Mouse (Mus musculus) spleen, embryonic (tissue): ENCODE results near the gene Tbkbp1.
"Not testable (repeated sequence)": the region's sequence is repeated elsewhere in the genome, so short reads cannot be mapped to it uniquely, and the experiment has no call there.

ENCODE experiments used
- CTCF ChIA-PET: fragments of 350-600 bp; sonication (Branson Sonifier 250); formaldehyde crosslinking; loops from one replicate; lab custom pipeline; 2022; lab: Charles Lee

The Tbkbp1 gene

GRCm38 (mm10) chr11:97151343-97151801 is at the start of gene Tbkbp1:
TSS of gene Tbkbp1 (minus strand) at chr11:97151495.
- CTCF ChIA-PET, result interaction anchor here (0.7 to 1.1 kb wide), 2 partner anchors 9 to 79 kb away, joined by 3 read pairs; no protein-coding TSS in a partner anchor

GRCm38 (mm10) chr11:97199519-97199918 is 48.2 kb upstream of the Tbkbp1 start:
- CTCF ChIA-PET, result interaction anchor here (0.6 to 0.8 kb wide), 2 partner anchors 460 to 788 kb away, joined by 3 read pairs; no protein-coding TSS in a partner anchor

- CTCF ChIA-PET, result interaction anchor here (0.8 kb wide), 1 partner anchor 459 kb away, joined by 3 read pairs; no protein-coding TSS in a partner anchor
Observed at GRCm38 (mm10) chr11:97198601-97199000, 47.3 kb upstream of the Tbkbp1 start.

GRCm38 (mm10) chr11:97197021-97197420 is 45.7 kb upstream of the Tbkbp1 start:
- CTCF ChIA-PET, result interaction anchor here (0.6 kb wide), 1 partner anchor 126 kb away, joined by 5 read pairs; no protein-coding TSS in a partner anchor

GRCm38 (mm10) chr11:97196541-97196940 is 45.2 kb upstream of the Tbkbp1 start:
- CTCF ChIA-PET, result interaction anchor here (0.6 kb wide), 1 partner anchor 126 kb away, joined by 5 read pairs; no protein-coding TSS in a partner anchor

GRCm38 (mm10) chr11:97192621-97192951 is 41.3 kb upstream of the Tbkbp1 start:
- CTCF ChIA-PET, result no interaction called here

- CTCF ChIA-PET, result no interaction called here
Observed at GRCm38 (mm10) chr11:97191915-97192620, 40.8 kb upstream of the Tbkbp1 start.

- CTCF ChIA-PET, result no interaction called here
Observed at GRCm38 (mm10) chr11:97190992-97191391, 39.7 kb upstream of the Tbkbp1 start.

GRCm38 (mm10) chr11:97189645-97190044 is 38.4 kb upstream of the Tbkbp1 start:
- CTCF ChIA-PET, result not testable (repeated sequence)

GRCm38 (mm10) chr11:97189231-97189630 is 37.9 kb upstream of the Tbkbp1 start:
- CTCF ChIA-PET, result no interaction called here

- CTCF ChIA-PET, result no interaction called here
Observed at GRCm38 (mm10) chr11:97188643-97188955, 37.3 kb upstream of the Tbkbp1 start.

GRCm38 (mm10) chr11:97187764-97188642 is 36.7 kb upstream of the Tbkbp1 start, which contains the start of gene Kpnb1:
TSS of gene Kpnb1 (minus strand) at chr11:97187881.
- CTCF ChIA-PET, result interaction anchor here (0.6 kb wide), 1 partner anchor 91 kb away, joined by 10 read pairs; no protein-coding TSS in a partner anchor

- CTCF ChIA-PET, result interaction anchor here (0.6 kb wide), 2 partner anchors 91 to 190 kb away, joined by 3 to 10 read pairs; no protein-coding TSS in a partner anchor
Observed at GRCm38 (mm10) chr11:97186947-97187763, 35.9 kb upstream of the Tbkbp1 start.

- CTCF ChIA-PET, result no interaction called here
Observed at GRCm38 (mm10) chr11:97185704-97186614, 34.7 kb upstream of the Tbkbp1 start.

- CTCF ChIA-PET, result interaction anchor here (0.5 kb wide), 1 partner anchor 40 kb away, joined by 5 read pairs; no protein-coding TSS in a partner anchor
Observed at GRCm38 (mm10) chr11:97184875-97185274, 33.6 kb upstream of the Tbkbp1 start.

GRCm38 (mm10) chr11:97182446-97182845 is 31.2 kb upstream of the Tbkbp1 start:
- CTCF ChIA-PET, result interaction anchor here (0.5 kb wide), 1 partner anchor 837 kb away, joined by 4 read pairs; no protein-coding TSS in a partner anchor

- CTCF ChIA-PET, result no interaction called here
Observed at GRCm38 (mm10) chr11:97181061-97181460, 29.8 kb upstream of the Tbkbp1 start.

GRCm38 (mm10) chr11:97178198-97178597 is 26.9 kb upstream of the Tbkbp1 start:
- CTCF ChIA-PET, result no interaction called here

- CTCF ChIA-PET, result interaction anchor here (0.6 kb wide), 1 partner anchor 63 kb away, joined by 12 read pairs; no protein-coding TSS in a partner anchor
Observed at GRCm38 (mm10) chr11:97176851-97177250, 25.6 kb upstream of the Tbkbp1 start.

GRCm38 (mm10) chr11:97175499-97175898 is 24.2 kb upstream of the Tbkbp1 start:
- CTCF ChIA-PET, result interaction anchor here (0.8 kb wide), 1 partner anchor 11 kb away, joined by 3 read pairs; no protein-coding TSS in a partner anchor
